Mouse (Mus musculus) hindbrain, embryonic 12.5 days (tissue): ENCODE data around the gene Nkain4. TPM values are rescaled to one million over a fixed set of nuclear protein-coding genes. Genes with fewer than 3 reads are reported as not detected.

Source experiments
- ATAC-seq: fragments of 200-750 bp; cut with Nextera tagmentation; 2 replicates; pipeline ENCODE4 v1.8.0; 2017; ENCODE audit warnings: moderate TSS enrichment; ENCODE audit not compliant: low FRiP score
- H3K27ac ChIP-seq: fragments of 300-500 bp; sonication (generic); 2 replicates; pipeline ENCODE4 v1.5.1; 2016; ENCODE audit warnings: mild to moderate bottlenecking
- H3K27me3 ChIP-seq: fragments of 300-500 bp; sonication (generic); 2 replicates; pipeline ENCODE4 v1.6.1; 2016; ENCODE audit warnings: mild to moderate bottlenecking
- H3K36me3 ChIP-seq: fragments of 300-500 bp; sonication (generic); 2 replicates; pipeline ENCODE4 v1.6.1; 2016; ENCODE audit warnings: mild to moderate bottlenecking
- H3K4me1 ChIP-seq: fragments of 300-500 bp; sonication (generic); 2 replicates; pipeline ENCODE4 v1.6.1; 2016
- H3K4me2 ChIP-seq: fragments of 300-500 bp; sonication (generic); replicated peaks from 2 replicates; pipeline ENCODE4 v1.6.1; 2016; ENCODE audit warnings: mild to moderate bottlenecking
- H3K4me3 ChIP-seq: fragments of 300-500 bp; sonication (generic); 2 replicates; pipeline ENCODE4 v1.5.1; 2016; ENCODE audit warnings: mild to moderate bottlenecking
- H3K9ac ChIP-seq: fragments of 300-500 bp; sonication (generic); 2 replicates; pipeline ENCODE4 v1.6.1; 2016; ENCODE audit warnings: mild to moderate bottlenecking, moderate library complexity
- H3K9me3 ChIP-seq: fragments of 300-500 bp; sonication (generic); replicated peaks from 2 replicates; pipeline ENCODE4 v1.6.1; 2016; ENCODE audit warnings: mild to moderate bottlenecking
- WGBS: fragments of 180-500 bp; shearing (Covaris S2); methylation state at CpG from one replicate; pipeline ENCODE4 v1.1.7; 2016; 5-methylcytosine and 5-hydroxymethylcytosine counted together
- polyA plus RNA-seq: library from polyadenylated mRNA; unstranded; fragments of >200 nt; fragmentation: Nextera tagmentation; extraction: Ambion mirVana; gene quantifications from 2 replicates; pipeline ENCODE4 v1.2.1, GENCODE M21; 2016

The Nkain4 gene
- polyA plus RNA-seq, 1 experiment from 2014 or later, result 81.2 TPM

DNA sequence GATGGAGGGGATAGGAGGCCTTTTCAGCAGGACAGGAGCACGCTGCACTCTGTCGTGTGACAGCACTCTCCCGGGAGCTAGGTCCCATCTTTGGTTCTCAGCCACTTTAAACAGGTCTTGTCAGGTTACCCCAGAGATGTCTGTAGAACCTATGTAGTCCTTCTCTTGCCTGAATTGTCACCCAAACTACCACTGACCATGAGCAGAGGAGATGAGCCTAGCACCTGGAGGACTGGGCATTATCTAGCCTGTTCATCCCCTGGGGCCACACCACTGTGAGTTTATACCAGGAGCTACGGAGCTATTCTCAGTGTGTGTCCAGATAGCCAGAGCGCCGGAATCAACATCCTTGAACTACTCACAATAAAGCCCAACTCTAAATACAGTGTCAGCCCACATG lies 56.6 kb downstream of the Nkain4 start:
- H3K27ac ChIP-seq, result peak overlapping the region; percentile 94

DNA sequence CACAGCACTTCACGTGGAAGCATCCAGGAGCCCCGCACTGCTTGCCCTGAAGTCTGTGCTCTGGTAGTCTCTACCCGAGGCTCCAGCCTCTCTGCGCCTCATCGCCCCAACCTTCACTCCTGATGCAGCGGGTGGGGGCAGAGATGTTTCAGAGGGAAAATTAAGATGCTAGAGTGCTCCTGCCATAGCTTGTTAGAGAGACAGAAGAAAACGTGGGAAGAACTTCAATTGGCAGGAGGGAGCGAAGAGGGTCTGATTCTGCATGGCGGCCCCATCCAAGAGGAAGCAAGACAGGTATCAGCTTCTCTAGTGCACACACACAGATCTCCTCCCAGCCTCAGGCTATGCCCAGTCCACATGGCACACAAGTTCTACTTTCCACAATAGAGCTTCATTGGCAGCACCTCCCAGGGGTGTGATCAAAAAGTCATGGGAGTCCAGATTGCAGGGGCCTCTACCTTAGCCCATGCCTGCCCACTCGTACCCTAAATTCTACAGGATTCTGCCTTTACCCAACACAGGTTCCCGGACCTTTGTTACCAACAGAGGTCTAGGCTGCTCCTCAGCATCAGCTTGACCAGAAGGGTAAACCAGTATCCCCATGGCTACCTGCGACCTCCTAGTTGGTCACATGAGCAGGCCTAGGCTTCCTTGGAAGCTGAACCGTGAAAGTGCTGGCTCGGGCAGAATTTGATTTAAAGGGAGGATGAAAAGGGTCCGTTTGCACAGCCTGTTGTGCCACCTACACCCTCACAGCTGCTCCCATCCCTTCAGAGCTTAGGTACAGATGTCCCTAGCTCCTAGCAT lies 57.5 kb downstream of the Nkain4 start:
- H3K9ac ChIP-seq, result 0 out of 2 replicates have a peak overlapping the region, but pooled peaks have one; percentile 100
- peaks cover 23% of the 10 kb centered on the region for H3K27me3 ChIP-seq
- no peak overlapping the region for H3K4me3 ChIP-seq
- H3K36me3 ChIP-seq, result peaks cover 5% of the 10 kb centered on the region; the same call in 1 of the 2 replicates
- H3K27ac ChIP-seq, result peak overlapping the region; percentile 94
- H3K4me1 ChIP-seq, result peaks cover 38% of the 10 kb centered on the region
- ATAC-seq, result no peak
- 66% methylated on average over 15 of the region's 15 CpGs for WGBS
- no peak overlapping the region for H3K4me2 ChIP-seq
- no peaks in the 10 kb centered on the region for H3K9me3 ChIP-seq

More for the DNA sequence above, 56.6 kb downstream of the Nkain4 start:
- no peak overlapping the region for H3K9ac ChIP-seq
- 72% methylated on average over 6 of the region's 6 CpGs for WGBS
- no peak for ATAC-seq
- no peaks in the 10 kb centered on the region for H3K9me3 ChIP-seq
- no peak overlapping the region for H3K4me2 ChIP-seq
- no peak overlapping the region for H3K4me3 ChIP-seq
- H3K27me3 ChIP-seq, result peaks cover 18% of the 10 kb centered on the region
- peaks cover 5% of the 10 kb centered on the region; the same call in 1 of the 2 replicates for H3K36me3 ChIP-seq
- H3K4me1 ChIP-seq, result peaks cover 35% of the 10 kb centered on the region

DNA sequence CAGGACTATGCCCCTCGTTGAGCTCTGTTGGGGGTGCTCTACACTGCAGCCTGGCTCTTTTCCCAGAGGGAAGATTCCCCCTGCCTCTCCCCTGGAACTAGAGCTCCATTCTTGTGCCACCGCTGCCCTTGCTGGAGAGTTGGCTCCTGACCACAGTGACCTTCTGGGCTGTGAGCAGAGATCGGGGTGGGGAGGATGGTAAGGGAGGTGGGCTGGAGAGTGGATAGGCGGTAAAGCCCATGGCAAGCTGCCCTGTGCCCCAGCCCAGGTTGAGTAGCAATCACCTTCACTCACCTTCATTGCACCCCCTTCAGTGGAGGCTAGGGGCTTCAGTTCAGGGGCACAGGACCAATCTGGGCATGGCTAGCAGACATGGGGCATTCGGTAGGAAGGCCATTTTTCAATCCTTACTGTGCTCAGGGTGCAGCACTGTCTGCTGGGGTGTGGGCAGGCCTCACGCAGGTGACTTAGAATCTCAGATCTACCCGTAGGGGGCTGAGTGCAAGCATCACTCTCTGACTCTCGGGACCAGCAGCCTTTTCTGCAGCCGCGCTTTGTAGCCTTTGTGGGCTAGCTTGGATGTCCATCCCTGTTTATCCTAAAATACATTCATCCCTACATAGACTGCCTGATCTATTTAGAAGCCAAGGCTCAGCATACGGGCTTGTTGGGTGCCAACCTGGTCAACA lies 58.5 kb downstream of the Nkain4 start:
- Histone ChIP-seq H3K9ac (peak overlapping the region; percentile 100), H3K4me3 (peak overlapping the region; percentile 81), H3K27ac (peak overlapping the region; percentile 94), H3K4me2 (peak overlapping the region; percentile 68), H3K9me3 (no peaks in the 10 kb centered on the region), H3K4me1 (peaks cover 44% of the 10 kb centered on the region), H3K27me3 (peaks cover 32% of the 10 kb centered on the region), H3K36me3 (peaks cover 5% of the 10 kb centered on the region; the same call in 1 of the 2 replicates)
- 71% methylated on average over 11 of the region's 11 CpGs for WGBS
- no peak for ATAC-seq

DNA sequence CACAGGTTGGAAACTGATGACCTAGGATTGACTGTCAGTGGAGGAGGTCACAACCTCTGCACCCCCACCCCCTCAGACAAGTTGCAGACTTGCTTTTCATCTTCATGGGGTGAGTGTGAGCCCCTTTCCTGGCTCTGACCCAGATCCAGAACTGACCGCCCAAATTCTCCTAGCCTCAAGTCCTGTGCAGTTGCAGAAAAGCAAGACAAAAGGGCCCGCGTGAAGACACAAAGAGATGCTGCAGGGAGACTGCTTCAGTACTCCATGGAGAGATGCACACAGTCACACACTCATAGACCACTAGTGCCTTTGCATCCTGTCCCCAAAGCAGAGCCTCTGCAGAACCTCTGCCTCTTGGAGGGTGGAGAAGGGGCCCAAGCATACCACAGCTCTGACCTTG lies 59.2 kb downstream of the Nkain4 start:
- Histone ChIP-seq H3K36me3 (peaks cover 5% of the 10 kb centered on the region; the same call in 1 of the 2 replicates), H3K4me3 (peak overlapping the region; percentile 81), H3K4me2 (peak overlapping the region; percentile 68), H3K9ac (peak overlapping the region; percentile 100), H3K9me3 (no peaks in the 10 kb centered on the region), H3K27ac (peak overlapping the region; percentile 94), H3K4me1 (peaks cover 51% of the 10 kb centered on the region), H3K27me3 (peaks cover 39% of the 10 kb centered on the region)
- no peak for ATAC-seq
- 64% methylated on average over 3 of the region's 3 CpGs for WGBS

DNA sequence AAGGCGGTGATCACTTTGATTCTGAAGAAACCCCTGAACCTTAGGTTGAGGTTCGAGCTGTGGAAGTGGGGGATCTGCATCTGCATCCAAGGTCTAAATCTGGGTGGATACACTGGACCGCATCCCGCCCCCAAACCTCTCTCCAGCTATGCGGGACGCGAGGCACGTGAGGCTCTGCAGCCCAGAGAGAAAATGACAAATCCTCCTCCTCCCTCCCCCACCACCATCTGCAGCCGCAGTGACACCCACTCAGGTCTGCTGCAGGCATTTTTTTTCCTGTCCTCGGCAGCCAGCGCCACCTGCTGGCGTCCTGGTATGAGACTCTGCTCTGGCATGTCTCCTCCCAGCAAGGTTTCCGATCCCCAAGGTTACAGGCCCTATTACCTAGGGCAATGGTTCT lies 59.8 kb downstream of the Nkain4 start:
- Histone ChIP-seq H3K36me3 (peaks cover 5% of the 10 kb centered on the region; the same call in 1 of the 2 replicates), H3K4me2 (peak overlapping the region; percentile 68), H3K27ac (peak overlapping the region; percentile 94), H3K27me3 (peaks cover 43% of the 10 kb centered on the region), H3K9ac (peak overlapping the region; percentile 100), H3K9me3 (no peaks in the 10 kb centered on the region), H3K4me1 (peaks cover 57% of the 10 kb centered on the region), H3K4me3 (peak overlapping the region; percentile 81)
- peak; percentile 59 for ATAC-seq
- WGBS, result 1% methylated on average over 13 of the region's 13 CpGs

DNA sequence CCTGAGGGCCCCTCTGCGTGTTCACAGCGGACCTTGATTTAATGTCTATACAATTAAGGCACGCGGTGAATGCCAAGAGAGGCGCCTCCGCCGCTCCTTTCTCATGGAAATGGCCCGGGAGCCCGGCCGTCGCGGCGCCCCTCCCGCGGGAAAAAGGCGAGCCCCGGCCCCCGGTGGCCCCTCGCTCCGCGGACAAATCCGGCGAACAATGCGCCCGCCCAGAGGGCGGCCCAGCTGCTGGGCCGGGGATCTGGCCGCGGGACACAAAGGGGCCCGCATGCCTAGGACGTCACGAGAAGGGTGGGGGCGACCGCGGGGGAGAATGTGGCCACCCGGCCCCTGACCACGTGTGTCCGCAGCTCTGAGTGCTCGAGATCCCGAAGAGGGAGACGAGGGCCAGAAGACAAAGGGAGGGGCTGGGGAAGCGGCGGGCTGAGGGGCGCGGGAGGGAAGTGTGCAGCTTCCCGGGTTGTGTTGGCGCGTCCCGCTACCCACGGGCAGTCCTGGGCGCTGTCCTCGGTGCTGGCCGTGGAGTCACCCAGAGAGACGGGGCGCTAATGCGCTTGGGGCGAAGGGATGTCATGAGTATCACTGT lies 60.4 kb downstream of the Nkain4 start:
- under 1% methylated on average over 56 of the region's 57 CpGs for WGBS
- H3K27me3 ChIP-seq, result peaks cover 45% of the 10 kb centered on the region
- H3K27ac ChIP-seq, result peak overlapping the region; percentile 94
- peaks cover 63% of the 10 kb centered on the region for H3K4me1 ChIP-seq
- H3K9ac ChIP-seq, result peak overlapping the region; percentile 100
- H3K4me2 ChIP-seq, result peak overlapping the region; percentile 68
- peak overlapping the region; percentile 81 for H3K4me3 ChIP-seq
- peaks cover 5% of the 10 kb centered on the region; the same call in 1 of the 2 replicates for H3K36me3 ChIP-seq
- peak; percentile 43 for ATAC-seq
- H3K9me3 ChIP-seq, result no peaks in the 10 kb centered on the region

DNA sequence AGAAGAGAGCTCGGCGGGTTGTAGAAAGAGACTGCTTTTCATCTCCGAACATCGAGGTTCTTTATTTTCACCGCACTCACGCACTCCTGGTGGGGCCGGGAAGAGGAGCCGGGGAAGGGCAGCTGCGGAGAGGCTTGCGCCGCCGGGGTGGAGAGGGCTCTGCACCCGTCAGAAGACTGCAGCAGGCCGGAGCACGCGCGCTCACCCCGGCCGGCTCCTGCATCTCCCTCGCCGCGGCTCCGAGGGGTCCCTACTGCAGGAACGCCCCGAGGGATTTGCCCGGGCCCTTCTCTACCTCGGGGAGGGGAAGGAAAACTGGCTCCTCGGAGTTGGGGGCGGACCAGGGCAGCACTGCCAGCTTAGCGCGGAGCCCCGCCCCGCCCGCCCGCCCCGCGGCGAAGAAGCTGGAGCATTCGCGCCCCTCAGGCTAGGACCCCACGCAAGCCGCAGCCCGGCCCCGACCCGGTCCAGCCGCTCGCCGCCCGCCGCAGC lies 60.9 kb downstream of the Nkain4 start:
- H3K9ac ChIP-seq, result peak overlapping the region; percentile 100
- H3K4me2 ChIP-seq, result peak overlapping the region; percentile 68
- WGBS, result 0% methylated on average over 41 of the region's 50 CpGs
- peak overlapping the region; percentile 94 for H3K27ac ChIP-seq
- peaks cover 45% of the 10 kb centered on the region for H3K27me3 ChIP-seq
- H3K36me3 ChIP-seq, result peaks cover 5% of the 10 kb centered on the region; the same call in 1 of the 2 replicates
- peak; percentile 9 for ATAC-seq
- no peaks in the 10 kb centered on the region for H3K9me3 ChIP-seq
- H3K4me3 ChIP-seq, result peak overlapping the region; percentile 81
- peaks cover 68% of the 10 kb centered on the region for H3K4me1 ChIP-seq

DNA sequence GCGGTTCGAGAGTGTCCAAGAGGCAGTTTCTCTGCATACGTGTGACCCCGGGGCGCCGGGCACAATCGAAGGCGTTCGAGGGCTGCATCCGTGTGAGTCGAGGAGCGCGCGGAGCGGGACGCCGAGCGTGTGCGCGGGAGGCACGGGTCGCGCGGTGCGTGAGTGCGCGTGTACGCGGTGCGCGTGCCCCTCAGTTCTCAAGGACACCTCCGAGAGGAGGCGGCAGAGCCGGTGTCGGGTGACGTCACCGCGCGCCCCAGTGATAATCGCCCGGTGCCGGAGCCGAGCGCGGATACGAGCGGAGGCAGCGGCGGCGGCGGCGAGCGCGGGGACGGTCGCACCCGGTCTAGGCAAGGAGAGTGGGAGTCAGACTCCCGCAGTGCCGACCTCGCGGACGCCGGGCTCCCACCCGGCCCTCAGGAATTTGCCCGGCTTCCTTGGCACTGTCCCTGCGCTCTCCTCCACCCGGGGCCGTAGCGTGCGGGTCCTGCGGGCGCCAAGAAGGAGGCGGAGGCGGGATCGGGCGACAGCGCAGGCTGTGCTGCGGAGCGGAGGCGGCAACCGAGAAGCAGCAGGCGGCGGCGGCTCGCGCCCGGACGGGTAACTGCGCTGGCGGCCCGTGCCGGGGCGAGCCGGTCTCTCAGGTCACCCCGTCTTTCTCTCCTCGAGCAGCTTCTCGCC lies 61.5 kb downstream of the Nkain4 start:
- under 1% methylated on average over 91 of the region's 97 CpGs for WGBS
- H3K4me1 ChIP-seq, result peaks cover 71% of the 10 kb centered on the region

DNA sequence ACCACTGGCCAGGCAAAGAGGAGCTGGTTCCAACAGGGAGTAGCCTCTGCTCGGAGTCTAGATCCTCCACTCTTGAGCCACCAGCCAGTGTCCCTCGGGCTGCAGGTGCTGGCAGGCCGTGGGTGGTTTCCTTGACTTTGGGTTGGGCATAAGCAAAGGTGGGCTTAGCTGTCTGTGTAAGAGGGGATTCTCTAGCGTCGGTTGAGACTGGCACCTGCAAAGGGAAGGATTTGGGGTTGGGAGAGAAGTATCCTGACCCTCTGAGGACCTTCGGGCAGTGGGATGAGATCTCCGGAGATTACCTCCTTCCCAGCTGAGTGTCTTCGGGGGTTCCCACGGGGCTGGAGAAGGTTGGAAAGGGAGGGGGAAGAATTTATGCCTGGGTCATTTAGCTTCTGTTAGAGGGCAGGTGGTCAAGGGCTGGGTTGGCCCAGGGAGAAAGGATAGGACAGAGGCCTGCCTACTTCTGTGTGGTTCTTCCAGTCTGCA lies 62.6 kb downstream of the Nkain4 start:
- peak overlapping the region; percentile 81 for H3K4me3 ChIP-seq
- H3K9ac ChIP-seq, result peak overlapping the region; percentile 100
- H3K4me1 ChIP-seq, result peaks cover 71% of the 10 kb centered on the region
- no peak for ATAC-seq
- WGBS, result 4% methylated on average over 9 of the region's 9 CpGs
- H3K27me3 ChIP-seq, result peaks cover 45% of the 10 kb centered on the region
- peak overlapping the region; percentile 94 for H3K27ac ChIP-seq
- peak overlapping the region; percentile 68 for H3K4me2 ChIP-seq
- no peaks in the 10 kb centered on the region for H3K9me3 ChIP-seq
- H3K36me3 ChIP-seq, result peaks cover 5% of the 10 kb centered on the region; the same call in 1 of the 2 replicates

More for the DNA sequence above, 61.5 kb downstream of the Nkain4 start:
- Histone ChIP-seq H3K9ac (peak overlapping the region; percentile 100), H3K27ac (peak overlapping the region; percentile 94), H3K9me3 (no peaks in the 10 kb centered on the region), H3K4me2 (peak overlapping the region; percentile 68), H3K27me3 (peaks cover 45% of the 10 kb centered on the region), H3K36me3 (peaks cover 5% of the 10 kb centered on the region; the same call in 1 of the 2 replicates), H3K4me3 (peak overlapping the region; percentile 81)
- ATAC-seq, result peak; percentile 22

DNA sequence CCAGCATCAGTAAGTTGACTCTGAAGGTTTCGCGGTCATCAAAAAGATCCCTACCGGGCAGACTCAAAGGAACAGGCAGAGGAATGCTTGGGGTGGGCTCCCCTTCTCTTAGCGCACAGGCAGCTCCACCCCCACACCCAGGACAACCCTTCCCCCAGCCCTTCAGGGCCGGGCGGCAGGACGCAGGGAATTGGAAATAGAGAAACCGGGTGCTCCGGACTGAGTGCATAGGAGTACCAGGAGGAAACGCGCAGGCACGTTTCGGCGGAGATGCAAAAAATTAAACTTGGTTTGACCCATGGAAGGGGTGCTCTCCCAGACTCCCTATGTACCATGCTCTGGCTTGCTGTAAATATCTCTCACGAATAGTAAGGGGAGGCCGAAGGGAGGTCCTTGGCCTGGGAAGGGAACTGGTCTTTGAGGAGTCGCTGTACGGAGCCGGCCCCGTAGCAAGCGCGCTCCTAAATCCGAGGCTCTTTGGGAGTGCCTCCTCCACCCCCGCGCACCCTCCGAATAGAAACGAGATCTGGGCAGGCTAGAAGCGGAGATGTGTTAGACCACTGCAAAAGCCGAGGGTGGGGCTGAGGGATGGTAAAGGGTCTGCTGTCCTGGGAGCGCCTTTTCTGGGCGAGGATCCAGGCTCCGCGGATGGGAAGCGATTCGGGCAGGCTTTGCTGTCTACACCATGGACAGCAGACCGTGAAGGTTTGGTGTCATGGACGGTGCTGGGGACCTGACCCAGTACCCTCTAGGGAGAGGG lies 63.2 kb downstream of the Nkain4 start:
- H3K27ac ChIP-seq, result peak overlapping the region; percentile 94
- H3K4me3 ChIP-seq, result peak overlapping the region; percentile 81
- H3K4me1 ChIP-seq, result peaks cover 69% of the 10 kb centered on the region
- H3K9ac ChIP-seq, result peak overlapping the region; percentile 100
- WGBS, result under 1% methylated on average over 37 of the region's 37 CpGs
- H3K4me2 ChIP-seq, result peak overlapping the region; percentile 68
- H3K9me3 ChIP-seq, result no peaks in the 10 kb centered on the region
- H3K36me3 ChIP-seq, result peaks cover 5% of the 10 kb centered on the region; the same call in 1 of the 2 replicates
- ATAC-seq, result no peak
- H3K27me3 ChIP-seq, result peaks cover 45% of the 10 kb centered on the region
